Mouse (Mus musculus) kidney, postnatal 25 days (tissue): ENCODE measurements at regions not wholly inside any gene's neighbourhood (a gene's known extent, or its start where the extent isn't known, plus 50 kb on each side); places are given as distances from the start of the nearest gene placed in this dataset.

ENCODE experiments used
- DNase-seq, 2 experiments: peaks; one replicate each; pipeline ENCODE4 v3.0.0; 2021; ENCODE audit warnings: mixed read lengths in 2 of 2

DNA sequence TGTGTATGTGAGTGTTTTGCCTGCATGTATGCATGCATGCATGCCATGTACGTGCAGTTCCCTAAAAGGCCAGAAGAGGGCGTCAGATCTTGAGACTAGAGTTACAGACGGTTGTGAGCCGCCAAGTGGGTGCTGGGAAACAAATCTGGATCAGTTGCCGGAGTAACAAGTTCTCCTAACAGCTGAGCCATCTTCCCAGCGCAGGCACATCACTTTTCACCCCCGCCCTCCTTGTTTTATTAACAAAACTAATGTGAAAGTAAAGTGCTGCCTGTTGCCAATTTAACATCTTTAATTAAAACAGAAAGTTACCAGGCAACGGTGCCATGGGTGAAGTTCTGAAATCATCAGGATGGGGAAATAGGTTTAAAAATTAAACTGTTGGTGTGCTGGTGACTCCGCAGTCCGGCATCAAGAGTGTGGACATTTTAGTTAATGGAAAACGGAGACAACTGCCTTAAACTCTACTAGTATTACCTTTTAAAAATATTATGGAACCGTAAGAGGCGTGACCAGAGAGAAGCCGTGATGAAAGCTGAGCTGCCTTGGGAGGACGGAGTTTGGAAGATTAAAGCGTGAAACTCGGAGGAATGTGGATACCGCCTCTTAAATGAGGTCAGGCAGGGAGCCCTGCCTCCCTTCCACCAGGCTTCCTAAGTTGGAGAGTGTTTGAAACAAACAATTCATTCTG, 91.9 kb upstream of the Lsm14a start:
- DNase-seq, result peak; percentile 58 to 66

- no peak for DNase-seq
These were observed 90.3 kb upstream of the Lsm14a start for GRCm38 (mm10) chr7:34483368-34483767.

DNA sequence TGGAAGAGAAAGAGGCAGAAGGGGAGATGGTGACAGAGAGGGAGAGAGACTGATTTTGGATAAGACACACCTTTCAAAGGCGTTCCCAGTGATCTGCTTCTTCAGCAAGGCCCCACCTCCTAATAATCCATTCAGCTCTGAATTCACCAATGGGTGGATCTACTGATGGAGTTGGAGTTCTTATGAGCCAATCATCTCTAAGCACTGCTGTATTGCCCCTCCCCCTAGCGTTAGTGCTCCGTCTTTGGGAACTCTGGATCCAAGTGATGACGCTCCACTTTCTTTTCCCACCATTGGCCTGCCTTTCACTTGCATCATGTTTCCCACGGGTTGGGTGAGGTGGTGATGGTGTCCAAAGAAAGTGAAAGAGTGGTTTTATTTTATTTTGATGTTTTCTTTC, 87.7 kb upstream of the Lsm14a start:
- no peak for DNase-seq

GRCm38 (mm10) chr7:34471003-34471402, 77.9 kb upstream of the Lsm14a start:
- no peak for DNase-seq

GRCm38 (mm10) chr7:34462069-34462468, 69.0 kb upstream of the Lsm14a start:
- peak in 1 of 2 experiments; percentile 43 for DNase-seq

- no peak for DNase-seq
These were observed 66.8 kb upstream of the Lsm14a start for GRCm38 (mm10) chr7:34459834-34460495.

DNA sequence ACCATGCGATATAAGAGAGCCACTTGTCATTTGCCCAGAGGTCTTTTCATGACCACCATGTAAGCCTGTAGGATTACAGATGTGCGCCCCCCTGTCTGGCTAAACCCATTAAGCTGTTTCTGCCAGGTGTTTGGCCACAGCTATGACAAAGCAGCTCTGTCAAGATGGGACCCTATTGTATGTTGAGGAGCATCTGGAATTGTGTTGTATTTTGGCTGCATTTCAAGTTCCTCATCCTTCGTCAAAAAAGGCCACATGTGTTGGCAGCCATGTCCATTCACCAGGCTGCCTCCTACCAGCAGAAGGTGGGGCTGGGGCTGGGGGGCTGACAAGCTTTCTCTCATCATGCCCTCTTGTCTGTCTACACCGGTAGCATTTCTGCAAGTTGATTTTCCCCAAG, 65.7 kb upstream of the Lsm14a start:
- DNase-seq, result no peak

GRCm38 (mm10) chr7:34448364-34448763, 55.2 kb upstream of the Lsm14a start:
- DNase-seq, result no peak

- no peak for DNase-seq
These were observed 51.1 kb upstream of the Lsm14a start for GRCm38 (mm10) chr7:34444263-34444662.
